Mouse (Mus musculus) embryonic facial prominence, embryonic 12.5 days (tissue): ENCODE results near the gene Gm49405. TPM values are rescaled to one million over a fixed set of nuclear protein-coding genes. Genes with fewer than 3 reads are reported as not detected.
"Not testable (repeated sequence)": the region's sequence is repeated elsewhere in the genome, so short reads cannot be mapped to it uniquely, and the experiment has no call there.

Source experiments
- ATAC-seq: fragments of 200-750 bp; cut with Nextera tagmentation; 2 replicates; pipeline ENCODE4 v1.8.0; 2017; ENCODE audit not compliant: insufficient number of reproducible peaks, insufficient read depth, low FRiP score, low TSS enrichment
- H3K27ac ChIP-seq: fragments of 300-500 bp; sonication (generic); 2 replicates; pipeline ENCODE4 v1.5.1; 2016; ENCODE audit warnings: mild to moderate bottlenecking
- H3K27me3 ChIP-seq: fragments of 300-500 bp; sonication (generic); 2 replicates; pipeline ENCODE4 v1.6.1; 2016; ENCODE audit warnings: mild to moderate bottlenecking, moderate library complexity
- H3K36me3 ChIP-seq: fragments of 300-500 bp; sonication (generic); 2 replicates; pipeline ENCODE4 v1.6.1; 2016; ENCODE audit warnings: mild to moderate bottlenecking
- H3K4me1 ChIP-seq: fragments of 300-500 bp; sonication (generic); 2 replicates; pipeline ENCODE4 v1.6.1; 2016
- H3K4me2 ChIP-seq: fragments of 300-500 bp; sonication (generic); replicated peaks from 2 replicates; pipeline ENCODE4 v1.6.1; 2016; ENCODE audit warnings: mild to moderate bottlenecking, moderate library complexity
- H3K4me3 ChIP-seq: fragments of 300-500 bp; sonication (generic); 2 replicates; pipeline ENCODE4 v1.5.1; 2016; ENCODE audit warnings: mild to moderate bottlenecking
- H3K9ac ChIP-seq: fragments of 300-500 bp; sonication (generic); 2 replicates; pipeline ENCODE4 v1.6.1; 2016; ENCODE audit warnings: mild to moderate bottlenecking, moderate library complexity
- H3K9me3 ChIP-seq: fragments of 300-500 bp; sonication (generic); 2 replicates; pipeline ENCODE4 v1.6.1; 2016; ENCODE audit warnings: mild to moderate bottlenecking, moderate library complexity
- WGBS: fragments of 180-500 bp; shearing (Covaris S2); methylation state at CpG from one replicate; pipeline ENCODE4 v1.1.7; 2016; 5-methylcytosine and 5-hydroxymethylcytosine counted together
- polyA plus RNA-seq: library from polyadenylated mRNA; unstranded; fragments of >200 nt; fragmentation: Nextera tagmentation; extraction: Ambion mirVana; gene quantifications from 2 replicates; pipeline ENCODE4 v1.2.1, GENCODE M21; 2016

Gene Gm49405
- polyA plus RNA-seq, 1 experiment from 2014 or later, result 4.0 TPM

DNA sequence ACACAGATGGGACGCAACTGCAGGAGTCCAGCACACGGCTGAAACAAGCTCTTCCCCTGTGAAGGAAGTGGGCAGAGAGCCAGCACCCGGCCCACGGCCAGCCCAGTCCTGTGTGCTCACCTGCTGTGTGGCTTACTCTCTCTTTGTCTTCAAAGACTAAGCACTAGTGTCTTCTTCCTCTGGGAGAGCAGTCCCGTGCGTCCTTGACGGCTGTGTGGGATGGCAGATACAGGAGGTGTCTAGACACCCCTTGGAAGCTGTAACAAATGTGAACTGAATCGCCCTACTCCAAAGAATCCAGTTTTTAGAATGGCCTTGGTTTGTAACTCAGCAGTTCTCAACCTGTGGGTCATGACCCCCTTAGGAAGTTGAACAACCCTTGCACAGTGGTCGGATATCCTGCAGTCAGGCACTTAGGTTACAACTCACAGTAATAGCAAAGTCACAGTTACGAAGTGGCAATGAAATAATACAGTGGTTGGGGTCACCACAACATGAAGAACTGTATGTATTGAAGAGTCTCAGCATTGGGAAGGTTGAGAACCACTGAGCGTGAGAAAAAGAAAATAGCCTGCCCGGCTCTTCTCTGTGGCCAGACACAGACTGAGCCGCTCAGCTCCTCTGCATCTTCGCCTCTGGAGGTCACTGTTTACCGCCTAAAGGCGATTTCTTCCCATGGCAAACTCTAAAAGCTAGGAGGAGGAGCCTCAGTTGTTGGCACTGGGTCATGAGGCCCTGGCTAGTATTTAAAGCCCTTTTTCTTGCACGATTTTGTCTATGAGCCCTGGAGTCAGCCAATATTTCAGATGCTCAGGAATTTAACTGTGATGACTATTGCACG, 18.5 kb downstream of the Gm49405 start:
- H3K4me3 ChIP-seq, result no peak overlapping the region
- no peaks in the 10 kb centered on the region for H3K27me3 ChIP-seq
- WGBS, result 34% methylated on average over 18 of the region's 18 CpGs
- H3K9me3 ChIP-seq, result no peaks in the 10 kb centered on the region
- H3K36me3 ChIP-seq, result no peaks in the 10 kb centered on the region
- no peak overlapping the region for H3K9ac ChIP-seq
- ATAC-seq, result 0 out of 2 replicates have a peak, but pooled peaks have one; percentile 42
- H3K27ac ChIP-seq, result no peak overlapping the region
- no peak overlapping the region for H3K4me2 ChIP-seq
- H3K4me1 ChIP-seq, result no peaks in the 10 kb centered on the region

- Histone ChIP-seq H3K36me3 (no peaks in the 10 kb centered on the region), H3K27me3 (no peaks in the 10 kb centered on the region), H3K27ac (no peak overlapping the region), H3K4me1 (no peaks in the 10 kb centered on the region), H3K4me3 (no peak overlapping the region), H3K9ac (no peak overlapping the region), H3K4me2 (no peak overlapping the region), H3K9me3 (peaks cover 6% of the 10 kb centered on the region)
- WGBS, result 71% methylated on average over 7 of the region's 7 CpGs
- no peak for ATAC-seq
These were observed 22.8 kb downstream of the Gm49405 start for GRCm38 (mm10) chr19:4023185-4023584.

- Histone ChIP-seq H3K36me3 (no peaks in the 10 kb centered on the region), H3K9ac (no peak overlapping the region), H3K4me3 (no peak overlapping the region), H3K4me1 (no peaks in the 10 kb centered on the region), H3K4me2 (no peak overlapping the region), H3K27ac (no peak overlapping the region), H3K27me3 (no peaks in the 10 kb centered on the region), H3K9me3 (peaks cover 6% of the 10 kb centered on the region)
- no peak for ATAC-seq
These were observed 27.1 kb downstream of the Gm49405 start for GRCm38 (mm10) chr19:4027576-4027975.

DNA sequence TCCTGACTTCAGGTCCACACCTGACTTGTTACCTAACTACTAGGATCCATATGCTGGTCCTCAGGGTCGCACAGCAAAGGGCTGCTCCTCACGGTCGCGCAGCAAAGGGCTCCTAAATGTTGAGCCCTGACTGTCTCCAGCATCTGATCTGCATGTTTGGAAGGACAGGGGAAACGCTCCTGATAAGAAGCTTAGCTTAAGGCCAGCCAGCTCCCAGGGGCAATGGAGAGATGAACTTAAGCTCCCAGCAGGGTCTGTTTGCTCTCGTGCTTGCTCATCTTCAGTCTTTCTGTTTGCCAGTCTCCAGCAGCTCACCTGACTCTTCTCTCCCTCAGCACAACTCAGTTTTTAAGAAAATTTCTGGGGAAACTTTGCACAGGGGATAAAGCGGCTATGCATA, 32.2 kb downstream of the Gm49405 start:
- Histone ChIP-seq H3K9me3 (no peaks in the 10 kb centered on the region), H3K36me3 (peaks cover 7% of the 10 kb centered on the region; the same call in 1 of the 2 replicates), H3K9ac (no peak overlapping the region), H3K27ac (no peak overlapping the region), H3K4me1 (0 out of 2 replicates have a peak, but pooled peaks cover 5% of the 10 kb centered on the region), H3K4me2 (no peak overlapping the region), H3K4me3 (no peak overlapping the region), H3K27me3 (no peaks in the 10 kb centered on the region)
- ATAC-seq, result no peak
- WGBS, result 63% methylated on average over 7 of the region's 7 CpGs

DNA sequence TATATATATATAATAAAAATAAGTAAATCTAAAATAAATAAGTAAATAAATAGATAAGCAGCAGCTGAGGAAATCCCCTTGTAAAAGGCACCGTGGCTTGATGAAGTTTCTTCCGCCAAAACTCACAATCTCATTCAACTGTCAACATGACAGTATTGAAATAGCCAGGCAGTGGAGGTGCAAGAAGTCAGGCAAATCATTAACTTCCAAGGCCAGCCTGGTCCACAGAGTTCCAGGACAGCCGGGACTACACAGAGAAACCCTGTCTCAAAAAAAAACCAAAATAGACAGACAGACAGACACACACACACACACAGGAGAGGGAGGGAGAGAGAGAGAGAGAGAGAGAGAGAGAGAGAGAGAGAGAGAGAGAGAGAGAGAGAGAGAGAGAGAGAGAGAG, 32.9 kb downstream of the Gm49405 start:
- ATAC-seq, result no peak
- H3K9ac ChIP-seq, result no peak overlapping the region
- WGBS, result 81% methylated on average over 3 of the region's 3 CpGs
- H3K27ac ChIP-seq, result no peak overlapping the region
- H3K4me2 ChIP-seq, result no peak overlapping the region
- no peaks in the 10 kb centered on the region for H3K9me3 ChIP-seq
- H3K27me3 ChIP-seq, result no peaks in the 10 kb centered on the region
- no peak overlapping the region for H3K4me3 ChIP-seq
- 0 out of 2 replicates have a peak, but pooled peaks cover 5% of the 10 kb centered on the region for H3K4me1 ChIP-seq
- peaks cover 7% of the 10 kb centered on the region; the same call in 1 of the 2 replicates for H3K36me3 ChIP-seq

DNA sequence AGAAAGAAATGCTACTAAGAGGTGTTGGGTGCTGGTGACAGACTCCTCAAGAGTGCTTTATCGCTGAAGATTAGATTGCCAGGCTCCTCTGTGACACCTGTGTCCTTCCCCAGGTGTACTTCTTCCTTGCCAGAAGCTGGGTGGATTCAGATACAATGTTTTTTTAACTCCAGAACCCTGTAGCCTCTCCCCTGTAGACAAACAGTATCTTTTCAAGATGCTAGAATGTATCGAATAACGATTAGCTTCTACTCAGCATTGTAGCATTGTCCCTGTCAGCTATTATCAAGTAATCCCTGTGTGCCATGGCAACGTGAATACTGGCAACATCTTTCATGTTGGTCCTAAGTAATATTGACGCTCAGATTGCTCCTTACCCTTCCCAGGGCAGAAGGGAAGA, 33.3 kb downstream of the Gm49405 start:
- Histone ChIP-seq H3K4me2 (no peak overlapping the region), H3K4me3 (no peak overlapping the region), H3K9ac (no peak overlapping the region), H3K36me3 (peaks cover 7% of the 10 kb centered on the region; the same call in 1 of the 2 replicates), H3K4me1 (0 out of 2 replicates have a peak, but pooled peaks cover 5% of the 10 kb centered on the region), H3K9me3 (no peaks in the 10 kb centered on the region), H3K27ac (no peak overlapping the region), H3K27me3 (no peaks in the 10 kb centered on the region)
- WGBS, result 65% methylated on average over 5 of the region's 5 CpGs
- no peak for ATAC-seq

GRCm38 (mm10) chr19:4036327-4037045, 36.1 kb downstream of the Gm49405 start:
- Histone ChIP-seq H3K36me3 (peaks cover 7% of the 10 kb centered on the region; the same call in 1 of the 2 replicates), H3K4me1 (0 out of 2 replicates have a peak, but pooled peaks cover 5% of the 10 kb centered on the region), H3K27me3 (no peaks in the 10 kb centered on the region), H3K27ac (no peak overlapping the region), H3K9me3 (no peaks in the 10 kb centered on the region), H3K4me3 (no peak overlapping the region), H3K4me2 (peak overlapping the region; percentile 25; the same call in 1 of the 2 replicates), H3K9ac (no peak overlapping the region)
- no peak for ATAC-seq
- 75% methylated on average over 12 of the region's 12 CpGs for WGBS

DNA sequence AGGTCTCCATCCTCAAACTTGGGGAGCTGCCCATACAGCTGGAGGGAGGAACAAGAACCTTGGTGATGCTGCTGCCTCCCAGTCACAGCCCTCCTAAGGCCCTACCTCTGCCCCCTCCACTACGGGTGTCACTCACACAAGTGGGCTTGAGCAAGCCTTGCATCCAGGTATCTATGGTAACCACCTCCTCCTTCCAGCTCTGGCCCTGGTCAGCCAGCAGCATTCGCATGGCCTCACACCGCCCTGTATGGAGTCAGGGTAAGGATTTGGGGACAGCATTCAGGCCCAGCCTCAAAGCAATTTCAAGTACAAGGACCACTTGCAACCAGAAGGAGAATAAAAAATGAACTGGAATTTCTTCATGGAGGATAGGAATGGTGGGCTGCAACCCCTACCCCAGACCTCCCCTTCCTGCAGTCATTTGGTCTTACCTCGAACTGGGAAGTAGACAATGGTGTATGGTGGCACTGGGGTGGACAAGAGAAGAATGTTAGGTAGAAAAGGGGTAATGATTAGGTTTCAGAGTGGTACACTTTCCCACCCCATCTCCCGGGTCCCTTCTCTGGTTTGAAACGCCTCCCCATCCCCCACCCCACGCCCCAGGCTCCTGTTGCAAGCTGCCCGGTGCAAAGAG, 36.8 kb downstream of the Gm49405 start:
- H3K9me3 ChIP-seq, H3K36me3 ChIP-seq, H3K27me3 ChIP-seq, H3K4me1 ChIP-seq: not testable (repeated sequence)
- peak overlapping the region; percentile 61 for H3K4me3 ChIP-seq
- ATAC-seq, result 0 out of 2 replicates have a peak, but pooled peaks have one; percentile 23
- peak overlapping the region; percentile 71 for H3K4me2 ChIP-seq
- 25% methylated on average over 8 of the region's 8 CpGs for WGBS
- H3K27ac ChIP-seq, result peak overlapping the region; percentile 83
- H3K9ac ChIP-seq, result peak overlapping the region; percentile 84

DNA sequence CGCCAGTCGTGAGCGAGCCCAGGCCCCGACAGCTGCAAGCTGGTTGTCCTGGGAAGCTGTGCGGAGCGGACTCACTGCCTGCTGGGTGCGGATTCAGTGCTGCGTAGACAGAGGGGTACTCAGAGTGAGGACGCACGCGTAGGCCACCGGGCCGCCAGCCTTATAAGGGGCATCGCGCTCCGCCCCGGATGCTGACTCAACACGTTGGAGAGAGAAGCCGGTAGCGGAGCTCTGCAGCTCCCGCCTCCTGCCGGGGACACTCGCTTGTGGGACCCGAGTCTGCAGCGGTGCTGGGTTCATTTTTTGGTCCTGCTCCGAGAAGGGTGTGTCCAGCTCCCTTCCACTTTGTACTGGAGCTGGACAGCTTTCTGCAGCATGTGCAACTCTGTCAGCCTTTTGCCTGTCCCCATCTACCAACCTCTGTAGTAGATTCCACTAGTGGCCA, 37.4 kb downstream of the Gm49405 start, which contains the start of gene Gstp1:
Gene Gstp1 (minus strand): TSS at position 198 of the 445 bp plus-strand sequence.
- peak; percentile 80 for ATAC-seq
- Histone ChIP-seq H3K4me3 (peak within 1 kb of the TSS; percentile 61), H3K4me1 (0 out of 2 replicates have a peak, but pooled peaks cover 5% of the 10 kb centered on the region), H3K36me3 (peaks cover 7% of the 10 kb centered on the region; the same call in 1 of the 2 replicates), H3K9me3 (no peaks in the 10 kb centered on the region), H3K27ac (peak within 1 kb of the TSS; percentile 83), H3K9ac (peak within 1 kb of the TSS; percentile 84), H3K27me3 (no peaks in the 10 kb centered on the region), H3K4me2 (peak within 1 kb of the TSS; percentile 71)
- under 1% methylated on average over 26 of the region's 26 CpGs for WGBS

GRCm38 (mm10) chr19:4040941-4041340, 40.5 kb downstream of the Gm49405 start:
- not testable (repeated sequence) for H3K36me3 ChIP-seq, H3K9me3 ChIP-seq, H3K9ac ChIP-seq, H3K27me3 ChIP-seq, H3K4me1 ChIP-seq, H3K4me2 ChIP-seq, H3K27ac ChIP-seq, ATAC-seq, H3K4me3 ChIP-seq
- WGBS, result 81% methylated on average over 5 of the region's 5 CpGs

GRCm38 (mm10) chr19:4041500-4041899, 41.1 kb downstream of the Gm49405 start:
- H3K4me3 ChIP-seq, H3K27me3 ChIP-seq, H3K4me1 ChIP-seq, H3K9me3 ChIP-seq, H3K36me3 ChIP-seq, H3K9ac ChIP-seq, ATAC-seq, H3K4me2 ChIP-seq, H3K27ac ChIP-seq: not testable (repeated sequence)
- 83% methylated on average over 3 of the region's 4 CpGs for WGBS
